ENCODE assay signal across 10 mouse cellular contexts in the genomic region with DNA sequence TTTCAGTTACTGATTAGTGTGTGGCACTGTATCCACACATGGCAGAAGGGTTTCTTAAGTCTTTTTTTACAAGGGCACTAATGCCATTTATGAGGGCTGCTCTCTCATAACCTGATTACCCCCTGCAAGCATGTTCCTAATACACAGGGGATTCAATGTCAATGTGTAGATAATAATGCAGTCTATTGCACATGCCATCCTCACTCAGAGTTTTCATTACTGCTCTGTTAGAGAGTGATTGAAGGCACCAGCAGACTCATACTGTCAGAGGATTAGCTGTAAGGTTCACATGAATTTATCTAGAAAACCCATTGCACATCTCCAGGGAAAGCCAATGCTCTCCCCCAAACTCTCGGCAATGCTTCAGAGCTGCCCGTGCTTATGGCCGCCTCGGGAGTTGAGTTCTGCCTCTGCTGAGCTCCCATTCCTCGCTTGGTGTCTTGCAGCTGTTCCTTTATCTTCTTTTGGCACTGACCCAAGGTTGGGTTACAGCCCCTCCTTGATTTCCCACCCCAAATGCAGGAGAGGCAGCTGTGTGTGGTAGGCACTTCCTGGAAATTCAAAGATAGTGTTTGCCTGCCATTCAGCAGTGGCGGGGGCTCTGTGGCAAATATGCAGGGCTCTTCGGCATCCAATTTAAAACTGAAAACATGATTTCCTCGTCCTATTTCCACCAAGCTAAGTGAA. TPM values are rescaled to one million over a fixed set of nuclear protein-coding genes. Genes with fewer than 3 reads are reported as not detected.
DNase-seq lines count a peak whose midpoint lies in the region; ATAC-seq and TF ChIP-seq lines count a peak whose summit lies in the region.
"Had no signal": no experiment of that assay in that cellular context is flagged by ENCODE, and none has a peak within 500 bp of the region (broad histone marks: within the 10 kb centered on the region; RNA-seq: fewer than 3 reads in every experiment).

No protein-coding gene starts in this region.

- peak in 1 of 2 experiments; percentile 16 for DNase-seq in layer of hippocampus, adult 2 months (ENCODE audit: low spot score in 2 of 2)
- DNase-seq in layer of hippocampus, postnatal 25 days (ENCODE audit: extremely low spot score in 1 of 2, low spot score in 1 of 2): no peak
- DNase-seq in ZHBTc4 (ENCODE audit: low read depth, low spot score): peak; percentile 63
- DNase-seq in heart, postnatal 10 days: peak; percentile 33 to 38
- DNase-seq in cerebellum, postnatal 25 days: no peak
- no peak for DNase-seq in gastrocnemius, adult 8-10 months (ENCODE audit: low spot score in 2 of 2)
- no peak for DNase-seq in adrenal gland, adult 8-10 months
- DNase-seq: cerebellum, adult 11-12 months had no signal

- no peak overlapping the region for H3K4me3 ChIP-seq in layer of hippocampus, adult 2 months

- intact Hi-C loops in heart, postnatal 10 days (cut with DNase I): no loop called here

- peak overlapping the region; percentile 88 for H3K27ac ChIP-seq in layer of hippocampus, adult 2 months
- H3K27ac ChIP-seq: macrophage had no signal

- ATAC-seq in megakaryocyte progenitor cell, adult 5-6 weeks (replicated peaks; ENCODE audit: poor library complexity): peak; percentile 63

- no peak for TF ChIP-seq CTCF in layer of hippocampus, adult 2 months (conservative IDR thresholded peaks at IDR 0.05)

RNA-seq across cellular contexts. Expression of gene Rasal2, which starts 13.5 kb away (rescaled TPM):
- 10 to 100 TPM; 91.1 to 93.7 TPM for total RNA-seq in layer of hippocampus, adult 2 months (2021)
- total RNA-seq in layer of hippocampus, postnatal 25 days (2021): 10 to 100 TPM; 70.0 to 77.8 TPM
- total RNA-seq in heart, postnatal 10 days (2021): 10 to 100 TPM; 33.3 to 34.2 TPM
- total RNA-seq in megakaryocyte progenitor cell, adult 5-6 weeks (2015): 1.3 and 3.2 TPM in 2 replicates
- total RNA-seq in megakaryocyte progenitor cell, adult 5-6 weeks (2017): 1.7 and 2.0 TPM in 2 replicates
- total RNA-seq in gastrocnemius, adult 8-10 months (2022): 1 to 10 TPM; 4.0 to 6.1 (median 5.1) TPM
- 10 to 100 TPM; 15.1 to 25.1 (median 20.3) TPM for total RNA-seq in adrenal gland, adult 8-10 months (2022)

RNA-seq across cellular contexts. Expression of gene Cryzl2, which starts 32.5 kb away (rescaled TPM):
- total RNA-seq in layer of hippocampus, adult 2 months (2021): 1 to 10 TPM; 4.3 to 5.1 TPM
- 1 to 10 TPM; 3.6 to 4.6 TPM for total RNA-seq in layer of hippocampus, postnatal 25 days (2021)
- total RNA-seq in heart, postnatal 10 days (2021): 10 to 100 TPM; 15.4 to 17.4 TPM
- total RNA-seq in megakaryocyte progenitor cell, adult 5-6 weeks (2015): 27.4 and 29.2 TPM in 2 replicates
- 12.2 and 18.6 TPM in 2 replicates for total RNA-seq in megakaryocyte progenitor cell, adult 5-6 weeks (2017)
- under 1 TPM; 0.36 to 0.88 (median 0.70) TPM for total RNA-seq in gastrocnemius, adult 8-10 months (2022)
- 10 to 100 TPM; 46.8 to 92.3 (median 64.6) TPM for total RNA-seq in adrenal gland, adult 8-10 months (2022)

Comparison
In these comparisons a context has a peak if more than half of its experiments do, and no peak if none do; other contexts are left out.
1. DNase-seq: peak in ZHBTc4 (single experiment) and heart, postnatal 10 days (2 of 2); none in layer of hippocampus, postnatal 25 days (0 of 2), cerebellum, postnatal 25 days (0 of 2), gastrocnemius, adult 8-10 months (0 of 2) and adrenal gland, adult 8-10 months (single experiment).